Mouse (Mus musculus) spleen, adult 2 months (tissue): Measurements from ENCODE around the gene Slc38a6.

ENCODE experiments used
- CTCF ChIP-seq: fragments of 200-500 bp; IDR thresholded peaks from 2 replicates; pipeline ENCODE4 v1.5.1; 2011; ENCODE audit warnings: mild to moderate bottlenecking, inconsistent platforms; ENCODE audit not compliant: insufficient read depth, insufficient read length, insufficient replicate concordance; ENCODE audit errors: extremely low read depth
- POLR2A ChIP-seq: fragments of 200-500 bp; IDR thresholded peaks from 2 replicates; pipeline ENCODE4 v1.6.1; 2011; ENCODE audit warnings: low read depth, low read length, inconsistent platforms

DNA sequence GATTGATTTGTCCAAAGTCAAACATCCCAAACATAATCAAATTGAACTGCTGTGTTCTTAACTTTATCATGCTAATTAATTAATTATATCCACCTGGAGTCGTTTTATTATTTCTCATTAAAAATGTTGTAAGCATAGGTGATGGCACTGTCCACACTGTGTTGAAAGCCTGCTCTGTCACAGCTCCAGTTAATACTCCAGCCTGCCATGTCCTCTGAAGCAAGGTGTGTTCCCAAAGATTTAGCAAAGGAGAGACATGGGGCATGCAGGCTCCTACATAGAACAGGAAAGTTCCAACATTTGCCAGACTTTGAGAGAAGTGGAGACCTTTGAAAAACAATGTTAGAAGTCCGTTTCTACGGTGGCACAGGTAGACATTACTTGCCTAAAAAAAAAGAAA is 77.4 kb downstream of the Slc38a6 start:
- no peak for TF ChIP-seq CTCF
- TF ChIP-seq POLR2A: no peak
